Mouse (Mus musculus) liver, adult (tissue): ENCODE measurements around the gene Nap1l2.

ENCODE experiments used
- GATA4 ChIP-seq: IDR thresholded peaks from 2 replicates; pipeline ENCODE4 v1.6.1; 2014; ENCODE audit warnings: mild to moderate bottlenecking, low read length; ENCODE audit not compliant: insufficient replicate concordance

Nap1l2 gene

DNA sequence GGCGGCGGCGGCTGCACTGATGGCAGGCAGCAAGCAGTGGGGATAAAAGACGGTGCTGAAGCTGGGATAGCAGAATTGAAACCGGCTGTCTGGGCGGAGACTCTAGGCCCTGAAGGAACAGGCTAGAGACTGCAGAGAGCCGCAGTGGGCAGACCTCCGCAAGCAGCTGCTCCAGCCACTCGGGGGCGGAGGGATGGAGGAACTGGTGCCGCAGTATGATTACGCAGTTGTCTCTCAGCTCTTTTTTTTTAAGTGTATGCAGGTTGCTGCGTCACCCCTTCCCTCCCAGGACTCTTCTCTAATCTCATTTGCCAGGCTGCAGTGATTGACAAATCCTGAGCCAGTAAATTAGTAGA is at the start of gene Nap1l2:
Gene Nap1l2 (minus strand): TSS at position 210 of the 356 bp plus-strand sequence.
- TF ChIP-seq GATA4 = no peak

DNA sequence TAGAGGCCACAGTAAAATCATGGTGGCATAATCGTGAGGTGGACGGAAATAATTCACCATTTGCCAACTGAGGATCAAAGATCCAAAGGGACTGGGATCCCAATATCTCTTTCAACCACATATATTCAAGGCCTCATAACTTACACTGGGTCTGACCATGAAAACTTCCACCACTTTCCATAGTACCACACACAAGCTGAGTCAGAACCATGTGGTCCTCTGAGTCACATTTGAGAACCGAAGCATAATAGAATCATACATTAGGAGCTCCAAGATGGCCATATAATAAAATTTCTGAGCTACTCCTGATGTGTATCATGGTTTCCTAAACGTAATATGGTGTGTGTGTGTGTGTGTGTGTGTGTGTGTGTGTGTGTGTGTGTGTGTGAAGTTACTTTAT is 28.8 kb upstream of the Nap1l2 start:
- no peak for TF ChIP-seq GATA4

DNA sequence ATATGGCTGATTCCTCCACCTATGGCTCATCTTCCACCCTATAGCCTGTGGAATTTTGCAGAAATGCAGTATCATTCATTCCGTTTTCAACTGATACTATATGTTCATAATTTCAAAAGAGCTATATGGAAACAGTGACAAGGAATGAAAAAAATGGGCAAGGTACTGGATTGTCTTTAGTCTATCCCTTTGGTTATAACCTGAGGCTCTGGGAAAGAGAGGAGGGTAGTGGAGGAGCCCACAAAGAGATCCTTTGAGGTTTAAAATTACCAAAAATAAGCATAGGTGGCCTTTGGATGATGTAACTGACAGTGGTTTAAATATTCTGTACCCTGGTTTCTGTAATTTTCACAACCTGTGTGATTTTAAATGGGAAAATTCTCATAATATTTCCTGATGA is 389 bp upstream of the Nap1l2 start:
- no peak for TF ChIP-seq GATA4

DNA sequence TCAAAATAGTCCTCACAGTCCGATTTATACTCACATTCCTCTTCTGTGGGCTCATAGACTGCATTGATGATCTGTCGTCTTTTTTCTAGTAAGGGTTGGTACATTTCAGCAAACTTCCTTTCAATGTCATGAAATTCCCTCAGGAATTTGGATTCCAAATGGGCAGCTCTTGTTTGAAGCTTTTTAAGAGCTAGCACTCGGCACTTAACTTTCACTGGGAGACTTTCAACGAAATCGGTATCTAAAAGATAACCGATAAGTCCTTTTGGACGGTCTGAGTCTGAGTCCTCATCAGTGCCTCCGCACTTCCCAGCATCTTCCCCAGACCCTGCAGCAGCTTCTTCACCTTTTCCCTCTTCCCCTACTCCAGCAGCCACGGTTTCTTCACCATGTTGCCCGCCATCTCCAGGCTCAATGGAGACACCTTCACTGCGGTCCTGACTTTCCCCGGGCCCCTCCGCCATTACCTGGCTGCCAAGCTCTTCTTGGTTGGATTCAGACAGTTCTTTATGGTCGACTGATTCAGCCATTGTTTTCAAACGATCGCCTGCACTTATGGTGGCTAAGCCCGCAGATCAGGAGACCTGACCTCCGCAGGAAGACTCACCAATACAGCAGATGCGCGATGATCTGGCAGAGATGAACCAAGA is 534 bp downstream of the Nap1l2 start:
- TF ChIP-seq GATA4 = no peak

DNA sequence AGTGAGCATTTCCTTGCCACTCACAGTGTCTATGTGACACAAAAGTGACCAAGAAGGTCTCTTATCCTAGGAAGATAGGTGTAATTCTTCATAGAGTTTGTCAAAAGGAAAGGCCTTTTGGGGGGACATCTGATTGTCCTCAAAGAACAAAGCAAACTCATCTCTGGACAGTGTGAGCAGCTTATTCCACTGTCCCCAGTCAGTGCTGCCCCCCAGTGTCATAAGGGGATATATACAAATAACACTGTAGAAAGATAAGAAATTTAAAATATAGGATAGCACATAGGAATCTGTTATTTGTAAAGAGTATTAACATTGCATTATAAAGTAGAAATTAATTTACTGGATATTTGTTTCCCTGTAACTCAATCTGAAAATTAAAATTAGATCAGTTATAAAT is 2.9 kb downstream of the Nap1l2 start:
- no peak for TF ChIP-seq GATA4

DNA sequence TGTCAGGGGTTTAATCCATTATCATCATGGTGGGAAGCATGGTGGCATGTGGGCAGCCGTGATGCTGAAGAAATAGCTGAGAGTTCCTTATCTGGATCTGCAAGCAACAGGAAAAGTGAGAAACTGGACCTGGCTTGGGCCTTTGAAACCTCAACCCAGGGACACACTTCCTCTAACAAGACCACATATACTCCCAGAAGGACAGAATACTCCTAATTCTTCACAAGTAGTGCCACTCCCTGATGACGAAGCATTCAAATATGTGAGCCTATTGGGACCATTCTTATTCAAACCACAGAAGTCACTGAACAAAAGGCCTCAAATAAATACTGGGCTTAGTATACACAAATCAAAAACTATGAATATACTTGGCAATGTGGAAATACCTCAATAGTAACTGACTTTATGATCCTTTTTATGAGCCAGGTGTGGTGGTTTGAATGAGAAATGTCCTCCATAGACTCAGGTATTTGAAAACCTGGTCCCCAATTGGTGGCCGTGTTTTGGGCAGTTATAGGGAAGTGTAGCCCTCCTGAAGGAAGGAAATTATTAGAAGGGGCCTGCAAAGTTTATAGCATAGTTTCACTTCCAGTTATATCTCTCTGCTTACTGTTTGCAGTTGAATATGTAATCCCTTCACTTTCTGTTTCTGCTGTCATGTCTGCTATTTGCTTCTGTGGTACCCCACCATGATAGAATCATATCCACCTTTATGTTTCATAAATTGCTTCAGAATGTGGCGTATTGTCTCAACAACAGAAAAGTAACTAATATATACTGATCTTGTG is 6.5 kb downstream of the Nap1l2 start:
- no peak for TF ChIP-seq GATA4

DNA sequence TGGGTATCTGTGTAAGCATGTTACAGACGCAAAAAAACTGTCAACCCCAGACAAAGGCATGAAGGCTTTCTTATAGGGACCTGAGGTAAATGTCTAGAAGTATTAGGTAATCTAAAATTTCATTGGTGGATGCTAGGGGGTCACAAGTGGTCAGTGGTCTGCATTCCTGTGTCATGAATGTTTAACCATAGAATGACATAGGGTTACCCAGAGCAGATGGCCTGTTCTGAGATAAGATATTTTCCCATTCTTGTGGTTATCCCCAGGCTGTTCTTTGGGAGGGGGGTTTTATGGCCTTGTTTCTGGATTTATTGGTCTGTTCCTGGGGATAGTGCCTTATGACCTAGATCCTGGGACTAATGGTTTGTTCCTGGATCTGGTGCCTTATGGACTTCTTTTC is 30.3 kb downstream of the Nap1l2 start:
- no peak for TF ChIP-seq GATA4

DNA sequence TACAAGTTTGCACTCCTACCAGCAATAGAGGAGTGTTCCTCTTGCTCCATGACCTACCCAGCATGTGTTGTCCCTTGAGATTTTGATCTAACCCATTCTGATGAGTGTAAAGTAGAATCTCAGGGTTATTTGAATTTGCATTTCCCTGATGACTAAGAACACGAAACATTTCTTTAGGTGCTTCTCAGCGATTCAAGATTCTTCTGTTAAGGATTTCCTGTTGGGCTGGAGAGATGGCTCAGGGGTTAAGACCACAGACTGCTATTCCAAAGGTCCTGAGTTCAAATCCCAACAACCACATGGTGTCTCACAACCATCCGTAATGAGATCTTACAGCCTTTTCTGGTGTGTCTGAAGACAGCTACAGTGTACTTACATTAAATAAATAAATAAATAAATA is 47.9 kb downstream of the Nap1l2 start:
- TF ChIP-seq GATA4 = no peak
